Mouse (Mus musculus) MEL (cell line): ENCODE results near the gene Fyn.

ENCODE experiments used
- CHD1 ChIP-seq: IDR thresholded peaks from 2 replicates; pipeline ENCODE4 v1.6.1; 2012; ENCODE audit warnings: low read depth, mild to moderate bottlenecking, inconsistent platforms, low read length, improper control_type of control experiment
- CHD2 ChIP-seq: IDR thresholded peaks from 2 replicates; pipeline ENCODE4 v1.6.1; 2011; ENCODE audit warnings: low read length, improper control_type of control experiment
- CTCF ChIP-seq, 3 experiments: IDR thresholded peaks in 2 of 3; conservative IDR thresholded peaks in 1 of 3; 2 replicates each; pipeline ENCODE4 v1.5.1; 2011 to 2012; ENCODE audit warnings: low read length in 3 of 3, low read depth in 2 of 3, mild to moderate bottlenecking in 2 of 3, improper control_type of control experiment in 1 of 3, inconsistent platforms in 1 of 3, mixed read lengths in 1 of 3, moderate library complexity in 1 of 3; ENCODE audit not compliant: control insufficient read depth in 1 of 3, insufficient read depth in 1 of 3, poor library complexity in 1 of 3, severe bottlenecking in 1 of 3
- HCFC1 ChIP-seq: IDR thresholded peaks from 2 replicates; pipeline ENCODE4 v1.6.1; 2012; ENCODE audit warnings: low read depth, mild to moderate bottlenecking, inconsistent platforms, low read length, improper control_type of control experiment, moderate library complexity
- NELFE ChIP-seq: IDR thresholded peaks from 2 replicates; pipeline ENCODE4 v1.6.1; 2011; ENCODE audit warnings: low read depth, low read length, improper control_type of control experiment
- POLR2A ChIP-seq, 2 experiments: IDR thresholded peaks; 2 replicates each; pipeline ENCODE4 v1.6.1; 2011 to 2012; ENCODE audit warnings: low read length in 2 of 2, mild to moderate bottlenecking in 2 of 2, control low read depth in 1 of 2, improper control_type of control experiment in 1 of 2, low read depth in 1 of 2, moderate library complexity in 1 of 2; ENCODE audit not compliant: control insufficient read depth in 1 of 2, insufficient read depth in 1 of 2, poor library complexity in 1 of 2
- SMC3 ChIP-seq: IDR thresholded peaks from 2 replicates; pipeline ENCODE4 v1.6.1; 2011; ENCODE audit warnings: low read depth, low read length, improper control_type of control experiment
- USF1 ChIP-seq: IDR thresholded peaks from 2 replicates; pipeline ENCODE4 v1.6.1; 2014; ENCODE audit warnings: low read depth, mild to moderate bottlenecking, inconsistent platforms, low read length, improper control_type of control experiment, moderate library complexity
- ZC3H11A ChIP-seq: IDR thresholded peaks from 2 replicates; pipeline ENCODE4 v1.6.1; 2012; ENCODE audit warnings: low read depth, mild to moderate bottlenecking, inconsistent platforms, low read length, improper control_type of control experiment
- ZMIZ1 ChIP-seq: IDR thresholded peaks from 2 replicates; pipeline ENCODE4 v1.6.1; 2012; ENCODE audit warnings: low read depth, mild to moderate bottlenecking, inconsistent platforms, low read length, improper control_type of control experiment, moderate library complexity

DNA sequence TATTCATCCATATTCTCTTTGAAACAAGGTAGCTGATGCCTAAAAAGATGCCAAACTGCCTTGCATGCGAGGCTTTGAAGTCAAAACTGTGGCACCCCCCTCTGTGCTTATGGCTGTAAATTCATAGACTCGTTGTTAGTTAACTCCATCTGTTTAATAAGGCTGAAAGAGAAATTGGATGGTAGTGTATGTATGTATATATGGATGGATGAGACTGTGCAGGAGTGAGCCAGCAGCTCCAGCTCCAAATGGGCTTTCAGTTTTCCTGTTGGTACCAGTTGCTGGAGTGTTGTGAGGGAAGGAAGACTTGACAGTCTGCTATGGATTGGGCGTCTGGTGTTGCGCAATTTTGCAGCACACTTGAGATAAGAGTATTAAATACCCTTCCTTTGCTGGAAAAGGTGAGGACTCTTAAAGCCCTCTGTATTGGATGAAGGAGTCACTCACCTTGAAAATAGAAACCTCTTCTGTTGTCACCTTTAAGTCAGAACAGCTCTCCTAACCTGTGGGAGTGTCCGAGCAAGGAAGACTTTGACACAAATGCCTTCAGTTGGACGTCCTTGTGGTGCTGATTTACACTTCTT is 24.3 kb downstream of the Fyn start:
- no peak for TF ChIP-seq SMC3
- TF ChIP-seq POLR2A (IDR thresholded peaks at IDR 0.05; ENCODE audit: control insufficient read depth in 1 of 2, insufficient read depth in 1 of 2, low read depth in 1 of 2, low read length in 2 of 2, poor library complexity in 1 of 2) = no peak
- no peak for TF ChIP-seq CTCF (IDR thresholded peaks at IDR 0.05 in 2 of 3, conservative IDR thresholded peaks at IDR 0.05 in 1 of 3; ENCODE audit: control insufficient read depth in 1 of 3, insufficient read depth in 1 of 3, low read depth in 2 of 3, low read length in 3 of 3, poor library complexity in 1 of 3, severe bottlenecking in 1 of 3)
- TF ChIP-seq HCFC1 = no peak
- TF ChIP-seq ZMIZ1 = no peak
- no peak for TF ChIP-seq ZC3H11A
- TF ChIP-seq USF1 = no peak
- no peak for TF ChIP-seq CHD1
- no peak for TF ChIP-seq NELFE
- TF ChIP-seq CHD2 = no peak
